Mouse (Mus musculus) heart, adult 2 months (tissue): ENCODE data around the gene 1810062G17Rik. TPM values are rescaled to one million over a fixed set of nuclear protein-coding genes. Genes with fewer than 3 reads are reported as not detected.
A peak's percentile ranks its signal among the peaks of the same experiment; 100 is the strongest.

Experiments
- DNase-seq, 2 experiments: peaks; one replicate each; pipeline ENCODE4 v3.0.0; 2021
- H3K27ac ChIP-seq: fragments of 200-600 bp; 2 replicates; pipeline ENCODE4 v1.8.1; 2022
- H3K27me3 ChIP-seq: fragments of 200-500 bp; 2 replicates; pipeline ENCODE4 v1.6.1; 2012; ENCODE audit warnings: mild to moderate bottlenecking, low read length, inconsistent platforms, mixed read lengths; ENCODE audit not compliant: control insufficient read depth, insufficient read depth
- H3K36me3 ChIP-seq: fragments of 200-500 bp; 2 replicates; pipeline ENCODE4 v1.6.1; 2012; ENCODE audit warnings: low read length, inconsistent platforms; ENCODE audit not compliant: control insufficient read depth, insufficient read depth
- H3K4me1 ChIP-seq: fragments of 200-500 bp; 2 replicates; pipeline ENCODE4 v1.6.1; 2011; ENCODE audit warnings: low read length; ENCODE audit not compliant: control insufficient read depth, insufficient read depth
- H3K4me3 ChIP-seq: fragments of 200-600 bp; 2 replicates; pipeline ENCODE4 v1.8.1; 2022
- H3K79me2 ChIP-seq: fragments of 200-500 bp; replicated peaks from 2 replicates; pipeline ENCODE4 v1.6.1; 2012; ENCODE audit warnings: mild to moderate bottlenecking, inconsistent platforms, low read length, moderate library complexity, mixed read lengths; ENCODE audit not compliant: control insufficient read depth, insufficient read depth
- H3K9ac ChIP-seq: fragments of 200-500 bp; 2 replicates; pipeline ENCODE4 v1.6.1; 2012; ENCODE audit warnings: low read depth, mild to moderate bottlenecking, control low read depth, inconsistent platforms, low read length, mixed read lengths
- CTCF ChIP-seq: fragments of 200-600 bp; IDR thresholded peaks from 2 replicates; pipeline ENCODE4 v1.8.1; 2022; ENCODE audit warnings: antibody characterized with exemption, mild to moderate bottlenecking, moderate library complexity
- EP300 ChIP-seq: fragments of 200-500 bp; IDR thresholded peaks from 2 replicates; pipeline ENCODE4 v1.6.1; 2011; ENCODE audit warnings: low read depth, low read length, control low read depth; ENCODE audit not compliant: insufficient read depth
- POLR2A ChIP-seq: fragments of 200-500 bp; IDR thresholded peaks from 2 replicates; pipeline ENCODE4 v1.6.1; 2011; ENCODE audit warnings: mild to moderate bottlenecking, low read depth, low read length, control low read depth; ENCODE audit not compliant: insufficient read depth
- WGBS: fragments of 180-500 bp; shearing (Covaris S2); methylation state at CpG from one replicate; pipeline ENCODE4 v1.1.7; 2018; 5-methylcytosine and 5-hydroxymethylcytosine counted together
- intact Hi-C: fragments of 180-260 bp; cut with DNase I; formaldehyde crosslinking; loops from one replicate; pipeline ENCODE4 v1.15.1; 2025
- long read RNA-seq: library from polyadenylated mRNA; stranded (forward); transcript quantifications from one replicate; pipeline ENCODE4 v2.0.0, GENCODE M21; 2021
- polyA plus RNA-seq: library from polyadenylated mRNA; depleted of rRNA; stranded (reverse); fragments of >200 nt; gene quantifications from 2 replicates; pipeline ENCODE4 v1.2.3, GENCODE M21; 2012; rRNA removed
- total RNA-seq, 2 experiments: library from RNA; stranded (reverse); gene quantifications; 2 replicates each; pipeline ENCODE4 v1.2.3; 2021

The 1810062G17Rik gene
- total RNA-seq (not detected), polyA plus RNA-seq (0.70 and 0.96 TPM in 2 replicates)
- long read RNA-seq = 0 reads

- TF ChIP-seq CTCF = peak; percentile 72
- TF ChIP-seq POLR2A = peak; percentile 98
- peak; percentile 43 for TF ChIP-seq EP300
- Histone ChIP-seq H3K9ac (peak within 1 kb of the TSS; percentile 87), H3K36me3 (peaks cover 9% of the 10 kb centered on the region), H3K27me3 (no peaks in the 10 kb centered on the region), H3K4me3 (peak within 1 kb of the TSS; percentile 100), H3K27ac (peak within 1 kb of the TSS; percentile 98), H3K4me1 (peaks cover 11% of the 10 kb centered on the region), H3K79me2 (no peaks in the 10 kb centered on the region)
- intact Hi-C loops = loop anchor here (1.0 to 10.0 kb wide), 5 partner anchors 20 to 541 kb away; partner anchors contain the start of genes Acad9, Ccna2, Dcun1d1 and Exosc9
- DNase-seq = peak; percentile 98 to 99
- WGBS = under 1% methylated on average over 32 of the region's 32 CpGs
Measured at GRCm38 (mm10) chr3:36475532-36476087, at the start of gene 1810062G17Rik, which contains the start of gene Anxa5. Gene 1810062G17Rik (plus strand): TSS chr3:36475937. Gene Anxa5 (minus strand): TSS chr3:36475894.

- H3K4me1 ChIP-seq = no peaks in the 10 kb centered on the region
- no peak for TF ChIP-seq POLR2A
- no peak for TF ChIP-seq CTCF
- no peak overlapping the region for H3K9ac ChIP-seq
- H3K36me3 ChIP-seq = no peaks in the 10 kb centered on the region
- no peak for DNase-seq
- no peaks in the 10 kb centered on the region for H3K79me2 ChIP-seq
- H3K27ac ChIP-seq = no peak overlapping the region
- WGBS = 94% methylated on average over 8 of the region's 8 CpGs
- no peak overlapping the region for H3K4me3 ChIP-seq
- H3K27me3 ChIP-seq = no peaks in the 10 kb centered on the region
- intact Hi-C loops = no loop called here
Measured at GRCm38 (mm10) chr3:36427386-36427785, 48.4 kb upstream of the 1810062G17Rik start.

GRCm38 (mm10) chr3:36430360-36430759 is 45.4 kb upstream of the 1810062G17Rik start:
- no peaks in the 10 kb centered on the region for H3K79me2 ChIP-seq
- H3K4me1 ChIP-seq = no peaks in the 10 kb centered on the region
- H3K9ac ChIP-seq = no peak overlapping the region
- H3K36me3 ChIP-seq = no peaks in the 10 kb centered on the region
- TF ChIP-seq POLR2A (no peak), CTCF (no peak), EP300 (no peak)
- 73% methylated on average over 1 of the region's 1 CpGs for WGBS
- no peak overlapping the region for H3K4me3 ChIP-seq
- no peak for DNase-seq
- intact Hi-C loops = no loop called here
- H3K27me3 ChIP-seq = no peaks in the 10 kb centered on the region
- H3K27ac ChIP-seq = no peak overlapping the region

GRCm38 (mm10) chr3:36440280-36440679 is 35.5 kb upstream of the 1810062G17Rik start:
- intact Hi-C loops = loop anchor here (5.0 kb wide), 1 partner anchor 213 kb away; no protein-coding TSS in a partner anchor
- H3K27ac ChIP-seq = no peak overlapping the region
- DNase-seq = peak; percentile 12 to 19
- H3K9ac ChIP-seq = no peak overlapping the region
- H3K4me3 ChIP-seq = no peak overlapping the region
- H3K79me2 ChIP-seq = no peaks in the 10 kb centered on the region
- no peaks in the 10 kb centered on the region for H3K27me3 ChIP-seq
- no peaks in the 10 kb centered on the region for H3K4me1 ChIP-seq
- no peaks in the 10 kb centered on the region for H3K36me3 ChIP-seq
- 53% methylated on average over 4 of the region's 4 CpGs for WGBS
- no peak for TF ChIP-seq CTCF
- no peak for TF ChIP-seq POLR2A
- peak; percentile 54; the same call in 1 of the 2 replicates for TF ChIP-seq EP300

- H3K79me2 ChIP-seq = no peaks in the 10 kb centered on the region
- no peak overlapping the region for H3K27ac ChIP-seq
- no peaks in the 10 kb centered on the region for H3K27me3 ChIP-seq
- peak; percentile 66 for TF ChIP-seq CTCF
- TF ChIP-seq POLR2A = no peak
- TF ChIP-seq EP300 = 0 out of 2 replicates have a peak, but pooled peaks have one; percentile 19
- intact Hi-C loops = loop anchor here (1.0 to 5.0 kb wide), 2 partner anchors 215 to 232 kb away; no protein-coding TSS in a partner anchor
- H3K36me3 ChIP-seq = peaks cover 6% of the 10 kb centered on the region
- DNase-seq = no peak
- H3K9ac ChIP-seq = no peak overlapping the region
- no peak overlapping the region for H3K4me3 ChIP-seq
- H3K4me1 ChIP-seq = peaks cover 2% of the 10 kb centered on the region
- WGBS = 0% methylated on average over 2 of the region's 2 CpGs
Measured at GRCm38 (mm10) chr3:36442426-36442825, 33.3 kb upstream of the 1810062G17Rik start.

- Histone ChIP-seq H3K27me3 (no peaks in the 10 kb centered on the region), H3K9ac (no peak overlapping the region), H3K4me1 (peaks cover 7% of the 10 kb centered on the region), H3K36me3 (peaks cover 22% of the 10 kb centered on the region), H3K79me2 (no peaks in the 10 kb centered on the region), H3K4me3 (no peak overlapping the region), H3K27ac (no peak overlapping the region)
- DNase-seq = no peak
- 95% methylated on average over 3 of the region's 3 CpGs for WGBS
- no peak for TF ChIP-seq POLR2A
- no peak for TF ChIP-seq EP300
- TF ChIP-seq CTCF = no peak
- intact Hi-C loops = no loop called here
Measured at GRCm38 (mm10) chr3:36446041-36446440, 29.7 kb upstream of the 1810062G17Rik start.
